Mouse (Mus musculus): ENCODE results near the gene Rpl23a. TPM values are rescaled to one million over a fixed set of nuclear protein-coding genes. Genes with fewer than 3 reads are reported as not detected.

The Rpl23a gene
- total RNA-seq (2021): 100 to 1,000 TPM; 644 to 813 TPM
- long read RNA-seq, experiment 1, transcript Rpl23a-201 (5 exons, 560 nt): major isoform, 295 of 302 reads
- long read RNA-seq, experiment 1, transcript Rpl23a-202 (4 exons, 588 nt): minor isoform, 6 of 302 reads
- long read RNA-seq, experiment 1, partial matches to known transcripts: 0 of 302 reads
- long read RNA-seq, experiment 1, other reads (novel, unspliced or antisense): 1 of 302 reads
- long read RNA-seq, experiment 2, transcript Rpl23a-201 (5 exons, 560 nt): major isoform, 386 of 395 reads
- long read RNA-seq, experiment 2, transcript Rpl23a-202 (4 exons, 588 nt): minor isoform, 7 of 395 reads
- long read RNA-seq, experiment 2, partial matches to known transcripts: 2 of 395 reads
- long read RNA-seq, experiment 2, other reads (novel, unspliced or antisense): 0 of 395 reads

DNA sequence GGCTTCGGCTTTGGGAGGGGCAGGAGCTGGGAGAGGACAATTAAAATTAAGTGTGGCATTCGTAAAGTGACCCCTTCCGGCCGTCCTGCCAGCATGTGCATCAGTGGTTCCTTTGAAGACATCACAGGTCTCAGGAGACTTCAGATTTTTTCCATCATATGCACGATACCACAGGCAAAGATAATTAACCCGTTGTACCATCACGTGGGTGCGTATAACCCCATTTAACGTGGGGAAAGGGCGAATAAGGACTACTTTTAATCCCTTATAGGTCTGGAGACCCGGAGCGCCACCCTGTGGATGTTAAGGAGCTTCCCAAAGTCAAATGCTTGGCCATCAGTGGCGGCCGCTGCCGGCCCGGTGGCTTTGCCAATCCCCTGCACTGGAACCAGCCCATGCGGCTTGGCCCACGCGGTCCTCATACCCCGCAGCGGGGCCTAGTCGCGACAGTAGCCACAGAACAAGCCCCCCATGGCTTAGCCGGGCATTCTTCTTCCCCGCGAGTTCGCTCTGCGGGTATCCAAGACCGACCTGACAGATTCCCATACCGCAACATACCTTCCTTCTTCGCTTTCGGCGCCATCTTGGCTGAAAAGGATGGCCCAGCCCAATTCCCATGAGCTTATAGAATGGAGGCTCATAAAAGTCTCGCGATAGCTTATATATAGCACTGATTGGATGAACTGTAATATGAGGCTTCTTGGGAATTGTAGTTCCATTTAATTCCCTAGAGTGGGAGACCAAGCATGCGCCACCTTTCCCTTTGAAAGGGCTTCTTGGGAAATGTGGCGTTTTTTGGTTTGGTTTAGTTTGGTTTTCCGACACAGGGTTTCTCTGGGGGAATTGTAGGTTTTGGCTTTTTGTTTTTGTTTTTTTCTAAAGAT is at the start of gene Rpl23a:
TSS of gene Rpl23a (minus strand) at position 624 of the 884 bp plus-strand sequence.
- intact Hi-C loops (cut with DNase I): no loop called here
- DNase-seq: peak; percentile 46 to 79

DNA sequence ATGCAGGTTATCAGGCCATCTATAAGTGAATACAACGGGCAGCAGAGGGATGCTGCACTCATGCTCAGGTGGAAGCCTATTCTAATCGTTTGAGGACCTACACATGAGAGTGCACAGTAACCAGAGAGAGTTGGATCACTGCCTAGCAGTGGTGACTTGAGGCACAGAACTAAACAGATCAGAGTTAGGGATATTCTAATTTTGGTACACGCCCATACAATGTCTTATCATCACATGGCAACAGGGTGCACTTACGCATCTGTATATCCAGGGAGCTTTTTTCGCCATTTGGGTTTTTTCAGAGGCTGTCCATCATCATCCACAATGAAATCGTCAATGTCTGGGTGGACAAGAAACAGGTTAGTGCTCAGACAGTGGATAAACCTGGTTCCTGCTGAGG is 48.1 kb upstream of the Rpl23a start:
- no peak for DNase-seq
- intact Hi-C loops (cut with DNase I): no loop called here

DNA sequence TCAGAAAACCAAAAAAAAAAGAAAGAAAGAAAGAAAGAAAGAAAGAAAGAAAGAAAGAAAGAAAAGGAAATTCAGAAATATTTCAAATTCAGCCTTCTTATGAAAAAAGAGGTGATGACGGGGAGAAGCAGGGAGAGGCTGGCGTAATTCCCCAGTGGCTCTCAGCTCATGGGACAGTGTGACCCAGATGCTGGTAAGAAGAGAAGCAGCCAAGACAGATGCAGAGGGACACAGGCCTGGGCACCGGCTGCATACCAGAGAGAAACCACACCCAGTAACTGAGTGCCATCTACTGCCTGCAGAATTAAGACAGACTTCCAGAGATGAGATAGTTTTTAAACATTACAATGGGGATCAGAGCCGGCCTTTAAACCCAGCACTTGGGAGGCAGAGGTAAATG is 40.2 kb upstream of the Rpl23a start:
- DNase-seq: peak in 1 of 2 experiments; percentile 17
- intact Hi-C loops (cut with DNase I): no loop called here

DNA sequence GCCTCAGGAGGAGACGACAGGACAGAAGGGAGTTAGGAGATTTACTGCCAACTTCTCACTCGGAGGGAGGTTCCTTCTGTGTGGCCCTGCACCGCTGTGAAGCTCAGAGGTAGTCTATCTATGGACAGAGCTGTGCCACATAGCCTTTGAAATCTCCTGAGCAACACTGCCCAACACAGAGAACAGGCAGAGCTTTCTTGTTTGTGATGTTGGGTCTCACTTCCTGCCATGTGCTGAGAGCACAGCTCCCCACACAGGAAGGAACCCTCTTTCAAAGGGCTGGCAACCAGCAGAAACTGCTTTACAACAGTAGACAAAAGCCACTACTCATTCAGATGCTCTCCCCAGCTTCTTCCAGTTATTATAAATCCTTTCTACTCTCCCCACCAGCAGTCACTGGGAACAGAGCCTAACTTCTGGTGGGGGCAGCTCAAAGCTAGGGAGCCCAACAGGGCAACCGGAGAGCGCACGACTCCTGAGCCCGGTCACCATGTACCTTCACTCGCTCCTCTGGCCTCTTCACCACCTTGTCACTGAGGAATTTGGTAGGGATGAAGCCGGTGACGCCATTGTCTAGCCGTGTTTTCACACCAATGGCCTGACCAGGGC is 32.4 kb upstream of the Rpl23a start:
- intact Hi-C loops (cut with DNase I): no loop called here
- DNase-seq: no peak

DNA sequence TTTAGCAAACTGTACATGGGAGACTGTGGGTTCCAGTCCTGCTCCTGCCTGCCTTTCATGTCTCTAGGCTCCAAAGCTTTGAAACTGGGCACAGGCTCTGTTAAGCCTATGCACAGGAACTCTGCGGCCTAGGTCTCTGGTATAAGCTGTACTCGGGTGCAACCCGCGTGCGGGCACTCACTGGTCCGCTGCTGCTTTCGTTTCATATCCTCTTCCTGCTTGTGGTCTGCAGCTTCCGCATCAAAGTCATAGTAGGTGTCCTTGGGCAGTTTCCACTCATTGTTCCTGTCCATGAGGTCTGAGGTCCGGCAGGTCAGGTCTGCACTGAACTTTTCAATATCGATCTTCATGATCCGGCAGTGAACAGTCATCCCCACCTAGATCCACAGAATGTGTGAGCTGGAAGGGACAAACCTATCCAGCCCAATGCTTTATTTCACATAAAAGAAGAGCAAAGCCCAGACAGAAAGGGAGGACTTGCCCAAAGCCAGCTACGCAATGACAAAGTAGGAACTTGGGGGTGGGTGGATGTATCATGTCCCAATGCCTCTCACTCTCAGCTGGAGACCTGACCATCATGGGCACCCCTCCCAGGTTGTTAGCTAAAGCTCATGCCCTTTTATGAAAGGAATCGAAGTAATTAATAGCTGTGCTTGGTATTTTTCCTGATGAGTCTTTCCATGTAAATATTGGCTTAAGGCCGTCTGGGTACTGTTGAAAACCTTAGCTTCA is 29.9 kb upstream of the Rpl23a start:
- DNase-seq: no peak
- intact Hi-C loops (cut with DNase I): no loop called here

DNA sequence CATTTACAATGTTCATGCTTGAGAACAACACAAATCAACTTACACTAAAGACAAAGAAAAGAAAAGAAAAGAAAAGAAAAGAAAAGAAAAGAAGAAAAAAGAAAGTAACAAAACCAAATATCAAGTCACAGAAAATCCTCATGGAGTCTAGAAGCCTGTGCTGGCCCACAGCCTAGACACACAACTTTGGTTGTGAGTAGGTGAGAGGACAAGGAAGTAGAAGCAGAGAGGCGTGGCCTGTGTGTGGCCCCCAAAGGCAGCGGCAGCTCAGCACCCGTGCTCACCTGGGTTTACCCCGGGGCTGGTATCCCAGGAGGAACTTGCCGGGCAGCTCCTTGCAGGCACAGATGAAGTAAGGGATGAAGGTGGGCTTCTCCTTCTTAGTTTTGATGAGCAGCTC is 28.1 kb upstream of the Rpl23a start:
- intact Hi-C loops (cut with DNase I): no loop called here
- no peak for DNase-seq

DNA sequence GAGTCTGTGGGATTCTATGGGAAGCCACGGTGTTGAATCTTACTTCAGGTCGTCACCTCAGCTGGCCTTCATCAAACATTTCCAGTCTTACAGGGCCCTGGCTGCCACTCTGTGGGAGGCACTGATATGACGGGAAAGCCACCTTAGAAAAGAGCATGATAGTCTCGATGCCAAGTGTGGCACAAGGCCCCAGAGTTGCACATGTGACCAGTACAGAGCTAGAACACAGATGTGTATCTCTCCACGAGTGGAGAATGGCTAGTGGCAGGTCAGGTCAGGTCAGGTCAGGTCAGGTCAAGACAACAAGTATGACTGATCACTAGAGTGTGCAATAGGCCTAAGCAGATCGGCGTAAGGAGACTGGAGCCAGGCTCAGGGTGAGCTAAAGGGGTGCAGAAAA is 27.2 kb upstream of the Rpl23a start:
- intact Hi-C loops (cut with DNase I): no loop called here
- DNase-seq: no peak

DNA sequence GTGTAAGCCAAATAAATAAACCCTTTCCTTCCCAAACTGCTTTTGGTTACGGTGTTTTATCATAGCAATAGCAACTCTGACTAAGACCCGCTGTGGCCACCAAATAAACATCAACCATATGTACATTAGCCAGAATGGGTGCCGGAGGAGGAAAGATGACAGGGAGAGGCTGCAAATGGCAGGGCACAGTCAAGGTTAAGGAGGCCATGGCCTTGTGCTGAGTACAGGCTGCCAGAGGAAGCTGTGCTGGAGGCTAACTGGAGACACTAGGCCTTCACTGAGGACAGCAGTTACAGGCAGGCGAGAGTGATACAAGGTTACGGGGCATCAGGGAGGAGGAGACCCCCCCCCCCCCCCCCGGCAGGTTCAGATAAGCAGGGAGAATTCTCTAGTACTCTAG is 26.5 kb upstream of the Rpl23a start:
- no peak for DNase-seq
- intact Hi-C loops (cut with DNase I): no loop called here

DNA sequence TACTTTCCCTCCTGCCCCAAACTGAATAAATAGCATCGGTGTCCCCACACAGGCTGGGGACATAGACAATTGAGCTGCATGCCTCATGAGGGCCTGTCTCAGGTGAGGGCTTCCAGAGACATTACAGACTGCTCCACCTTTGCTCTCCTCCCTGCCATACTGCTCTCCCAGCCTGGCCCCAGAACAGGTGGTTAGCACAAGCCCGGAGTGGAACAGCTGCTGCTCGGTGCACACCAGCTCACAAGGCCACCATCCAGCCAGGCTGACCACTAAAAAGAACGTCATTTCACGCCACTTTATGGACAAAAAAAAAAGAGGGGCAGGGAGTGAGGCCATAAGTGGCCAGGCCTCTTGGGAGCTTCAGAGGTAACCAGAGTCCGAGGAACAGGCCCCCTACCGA is 23.8 kb upstream of the Rpl23a start:
- DNase-seq: no peak
- intact Hi-C loops (cut with DNase I): no loop called here

DNA sequence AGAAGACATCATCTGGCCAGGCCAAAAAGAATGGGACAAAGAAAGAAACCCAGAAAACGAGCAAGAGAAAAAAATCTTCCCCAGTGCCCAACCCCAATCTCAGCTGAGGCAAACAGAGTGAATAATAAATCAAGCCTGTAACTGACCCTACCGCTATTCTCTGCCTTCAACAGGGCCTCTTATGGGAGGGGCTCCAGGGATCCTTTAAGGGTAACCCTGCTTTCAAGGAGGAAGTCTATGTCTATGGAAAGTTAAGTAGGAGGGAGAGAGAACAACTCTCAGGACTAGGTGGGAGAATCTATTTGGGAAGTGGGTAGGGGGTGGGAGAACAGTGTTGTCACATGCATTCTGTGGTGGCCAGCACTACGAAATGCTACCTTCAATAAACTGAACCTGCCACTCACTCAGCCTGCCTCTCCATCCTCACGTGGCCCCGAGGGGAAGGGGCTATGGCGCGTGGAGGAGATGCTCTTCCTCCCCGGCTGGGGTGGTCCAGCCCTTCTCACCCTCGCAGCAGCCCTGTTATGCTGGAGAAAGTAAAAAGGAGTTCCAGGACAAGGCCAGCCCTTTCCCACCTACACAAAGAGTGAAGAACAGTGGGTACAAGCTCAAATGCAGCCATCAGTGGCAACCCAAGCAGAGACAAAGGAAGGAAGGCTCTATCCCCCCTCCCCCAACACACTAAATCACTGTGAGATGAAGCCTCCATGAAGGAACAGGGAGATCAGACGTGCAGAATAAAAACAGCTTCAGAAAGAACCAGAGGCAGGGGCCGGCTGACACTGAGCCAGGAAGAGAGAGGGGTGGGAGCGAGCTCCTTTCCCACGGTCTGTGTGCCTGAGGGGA is 22.2 kb upstream of the Rpl23a start:
- DNase-seq: no peak
- intact Hi-C loops (cut with DNase I): no loop called here

DNA sequence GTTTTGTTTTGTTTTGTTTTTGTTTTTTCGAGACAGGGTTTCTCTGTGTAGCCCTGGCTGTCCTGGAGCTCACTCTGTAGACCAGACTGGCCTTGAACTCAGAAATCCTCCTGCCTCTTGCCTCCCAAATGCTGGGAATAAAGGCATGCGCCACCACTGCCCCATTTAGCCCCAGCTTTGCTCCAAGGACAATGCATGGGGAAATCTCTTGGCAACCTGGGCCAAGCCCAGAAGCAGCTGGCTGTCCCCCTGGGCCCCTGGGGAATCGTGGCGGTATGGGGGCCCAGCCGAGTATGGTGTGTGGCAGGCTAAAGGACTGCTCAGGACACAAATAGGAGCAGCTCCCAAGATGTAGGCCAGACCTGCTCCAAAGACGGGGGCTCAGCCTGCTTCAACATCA is 20.9 kb upstream of the Rpl23a start:
- no peak for DNase-seq
- intact Hi-C loops (cut with DNase I): no loop called here

DNA sequence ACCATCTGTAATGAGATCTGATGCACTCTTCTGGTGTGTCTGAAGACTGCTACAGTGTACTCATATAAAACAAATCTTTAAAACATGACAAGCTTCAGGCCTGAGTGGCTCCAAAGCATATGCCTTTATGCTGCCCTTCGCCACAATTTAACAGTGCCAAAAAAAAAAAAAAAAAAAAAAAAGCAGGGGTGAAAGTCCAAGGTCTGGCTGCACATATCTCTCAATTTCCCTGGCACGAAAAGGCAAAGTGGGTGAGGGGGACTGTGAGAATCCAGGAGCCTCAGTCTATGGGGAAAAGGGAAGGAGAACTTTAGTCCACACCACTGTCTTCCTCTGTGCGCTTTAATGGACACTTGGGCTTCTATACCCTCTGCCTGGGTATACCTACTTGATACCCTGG is 19.0 kb upstream of the Rpl23a start:
- intact Hi-C loops (cut with DNase I): no loop called here
- no peak for DNase-seq

DNA sequence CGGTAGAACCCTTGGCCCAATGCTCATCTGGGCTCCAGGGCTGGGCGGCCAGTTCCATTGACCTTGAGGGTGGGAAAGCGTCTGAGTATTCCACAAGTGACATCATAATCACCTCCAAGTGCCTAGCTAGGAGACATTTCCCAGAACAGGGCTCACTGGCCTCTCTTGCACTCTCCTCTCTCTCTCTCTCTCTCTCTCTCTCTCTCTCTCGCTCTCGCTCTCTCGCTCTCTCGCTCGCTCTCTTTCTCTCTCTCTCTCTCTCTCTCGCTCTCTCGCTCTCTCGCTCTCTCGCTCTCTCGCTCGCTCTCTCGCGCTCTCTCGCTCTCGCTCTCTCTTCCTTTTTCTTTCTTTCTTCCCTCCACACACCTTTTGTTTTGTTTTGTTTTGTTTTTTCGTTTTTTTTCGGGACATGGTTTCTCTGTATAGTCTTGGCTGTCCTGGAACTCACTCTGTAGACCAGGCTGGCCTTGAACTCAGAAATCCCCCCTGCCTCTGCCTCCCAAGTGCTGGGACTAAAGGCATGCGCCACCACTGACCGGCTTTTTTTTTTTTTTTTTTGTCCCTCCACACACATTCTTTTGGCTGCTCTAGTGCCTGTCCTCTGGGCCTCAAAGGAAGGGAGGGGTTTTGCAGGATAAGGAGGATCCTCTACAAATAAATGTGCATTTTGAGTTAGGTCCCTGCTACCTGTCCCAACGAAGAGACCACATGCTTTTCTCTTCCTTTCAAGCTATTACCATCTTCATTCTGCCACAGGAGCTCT is 11.9 kb upstream of the Rpl23a start:
- intact Hi-C loops (cut with DNase I): no loop called here
- no peak for DNase-seq

DNA sequence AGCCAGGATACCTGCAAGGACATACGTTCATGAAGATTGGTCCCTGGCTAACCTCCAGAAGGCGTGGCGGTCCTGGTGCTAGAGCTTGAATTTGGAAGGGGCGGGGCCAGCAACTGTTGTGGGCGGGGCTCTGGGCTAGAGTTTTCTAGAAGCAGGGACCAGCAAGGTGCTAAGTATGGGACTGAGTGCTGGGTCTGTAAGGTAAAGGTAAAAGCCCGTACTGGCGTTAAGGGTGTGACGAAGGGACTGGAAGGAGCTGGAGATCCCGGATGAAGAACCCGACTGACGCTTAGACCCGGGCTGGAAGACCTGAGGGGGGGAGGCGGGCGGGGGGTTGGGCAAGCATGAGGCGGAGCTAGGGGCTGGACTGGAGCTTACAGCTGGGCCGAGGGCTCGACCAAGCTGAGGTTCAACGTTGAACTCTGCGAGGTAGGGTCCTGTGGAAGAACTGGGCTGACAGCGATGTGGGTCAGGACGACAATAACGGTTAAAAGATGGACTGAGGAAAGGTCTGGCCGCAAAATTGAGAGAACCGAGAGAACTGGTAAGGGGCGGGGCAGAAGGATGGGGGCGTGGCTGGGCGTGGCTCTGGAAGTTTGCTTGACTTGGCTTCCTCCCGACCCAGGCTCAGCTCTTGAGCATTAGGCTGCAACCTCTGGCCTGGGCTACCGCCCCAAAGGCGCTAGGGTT is 11.2 kb upstream of the Rpl23a start:
- intact Hi-C loops (cut with DNase I): no loop called here
- peak; percentile 68 to 86 for DNase-seq

DNA sequence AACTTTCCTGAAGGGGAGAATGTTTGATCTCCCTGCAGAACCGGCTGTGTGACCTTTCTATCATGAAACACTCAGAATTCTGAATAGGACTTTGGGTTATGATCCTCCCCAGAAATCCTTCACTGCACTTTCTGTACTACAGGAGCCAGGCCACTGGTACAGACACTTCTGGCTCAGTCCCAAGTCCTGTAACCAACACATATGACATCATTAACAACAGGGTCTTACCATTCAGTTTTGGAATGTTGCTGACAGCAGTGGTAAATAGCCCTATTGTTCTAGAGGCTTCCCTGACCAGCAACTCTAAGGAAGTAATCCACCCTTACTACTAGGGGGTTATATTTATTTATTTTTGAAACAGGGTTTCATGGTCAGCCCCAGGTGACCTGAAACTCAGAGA is 9.7 kb upstream of the Rpl23a start, which contains the start of gene Proca1:
TSS of gene Proca1 (plus strand) at position 280 of the 400 bp plus-strand sequence.
- intact Hi-C loops (cut with DNase I): no loop called here
- DNase-seq: no peak

DNA sequence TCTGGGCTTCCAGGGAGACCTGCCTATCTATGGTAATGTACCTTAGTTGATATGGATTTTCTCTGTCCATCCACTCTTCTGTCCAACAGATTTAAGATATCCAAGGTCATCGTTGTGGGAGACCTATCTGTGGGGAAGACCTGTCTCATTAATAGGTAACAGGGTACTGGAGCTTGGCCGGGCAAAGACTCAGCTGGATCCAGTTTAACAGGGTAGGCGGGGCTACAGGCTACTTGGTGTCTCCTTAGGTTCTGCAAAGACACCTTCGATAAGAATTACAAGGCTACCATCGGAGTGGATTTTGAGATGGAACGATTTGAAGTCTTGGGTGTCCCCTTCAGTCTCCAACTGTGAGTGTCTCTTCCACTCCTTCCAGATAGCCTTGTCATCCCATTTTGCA is 6.7 kb upstream of the Rpl23a start:
- intact Hi-C loops (cut with DNase I): no loop called here
- no peak for DNase-seq

DNA sequence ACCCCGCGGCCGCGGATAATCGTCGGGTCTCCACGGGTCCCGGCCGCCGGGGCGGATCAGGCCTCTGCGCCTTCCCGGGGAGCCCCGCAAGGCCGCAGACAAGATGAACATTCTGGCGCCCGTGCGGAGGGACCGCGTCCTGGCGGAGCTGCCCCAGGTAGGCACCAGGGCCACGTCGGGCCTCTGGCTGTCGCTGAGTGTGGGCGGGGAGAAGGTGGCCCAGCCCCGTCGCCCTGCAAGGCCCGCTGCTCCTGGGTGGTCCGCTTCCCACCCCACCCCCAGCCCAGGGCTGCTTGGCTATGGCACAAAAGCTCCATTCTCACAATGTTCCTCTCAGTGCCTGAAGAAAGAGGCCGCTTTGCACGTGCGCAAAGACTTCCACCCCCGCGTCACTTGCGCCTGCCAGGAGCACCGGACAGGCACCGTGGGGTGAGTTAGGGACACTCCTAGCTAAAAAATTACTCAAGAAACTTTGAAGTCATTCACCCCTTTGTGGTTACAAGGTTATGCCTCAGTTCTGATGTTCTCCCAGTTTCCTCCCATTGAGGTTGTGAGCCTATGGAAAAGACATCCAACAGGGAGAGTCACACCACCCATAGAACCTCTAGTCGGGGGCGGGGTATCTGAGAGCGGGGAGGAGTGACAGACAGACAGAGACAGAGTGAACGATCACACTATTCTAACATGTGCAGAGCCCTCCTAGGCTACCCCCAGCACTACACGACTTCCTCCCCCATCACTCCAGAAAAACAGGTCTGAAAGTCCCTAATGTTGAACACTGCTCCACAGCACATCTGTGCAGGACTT is 6.1 kb upstream of the Rpl23a start:
- peak in 1 of 2 experiments; percentile 47 for DNase-seq
- intact Hi-C loops (cut with DNase I): no loop called here

Measured in gastrocnemius, postnatal 36 days (tissue).